Mouse (Mus musculus): ENCODE results near the gene Bach1. TPM values are rescaled to one million over a fixed set of nuclear protein-coding genes. Genes with fewer than 3 reads are reported as not detected.

Bach1 gene
- total RNA-seq, 2 experiments from 2014 or later = 11.9 to 12.8 TPM

Other genes starting within 250 kb of the Bach1 start
- 10 to 100 TPM; 36.1 to 46.4 TPM for gene Usp16, start 244.2 kb upstream of the Bach1 start, total RNA-seq (2021)
- 100 to 1,000 TPM; 172 to 195 TPM for gene Cct8, start 203.1 kb upstream of the Bach1 start, total RNA-seq (2021)
- gene Map3k7cl, start 145.6 kb upstream of the Bach1 start, total RNA-seq (2021) = under 1 TPM; 0.59 to 0.73 TPM

Data from layer of hippocampus, postnatal 25 days (tissue).